In the genomic region with DNA sequence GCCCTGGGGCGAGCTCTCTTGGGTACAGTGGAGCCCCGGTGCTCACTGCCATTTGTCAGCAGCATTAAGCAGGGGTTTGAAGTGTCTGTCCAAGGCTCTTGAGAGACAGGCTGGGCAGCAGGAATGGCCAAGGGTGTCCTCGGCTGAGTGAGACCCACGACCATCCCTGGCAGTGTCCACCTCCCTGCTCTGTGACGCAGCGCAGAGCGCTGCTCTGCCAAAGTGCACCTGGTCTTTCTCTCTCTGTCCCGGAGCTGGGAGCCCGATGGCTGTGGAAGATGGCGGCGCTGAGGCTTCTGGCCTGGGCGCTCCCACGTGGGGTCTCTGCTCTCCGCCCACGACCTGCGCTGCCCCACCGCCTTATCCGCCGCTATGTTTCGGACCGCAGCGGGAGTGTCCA, we compare ENCODE assay signal across 11 mouse cellular contexts. TPM values are rescaled to one million over a fixed set of nuclear protein-coding genes. Genes with fewer than 3 reads are reported as not detected.
DNase-seq lines count a peak whose midpoint lies in the region; ATAC-seq and TF ChIP-seq lines count a peak whose summit lies in the region.
"Had no signal": no experiment of that assay in that cellular context is flagged by ENCODE, and none has a peak within 500 bp of the region (broad histone marks: within the 10 kb centered on the region; RNA-seq: fewer than 3 reads in every experiment).

A gene (plus strand): TSS at position 256 of the 400 bp plus-strand sequence.

- ATAC-seq in heart, embryonic 15.5 days (replicated peaks; ENCODE audit: insufficient number of reproducible peaks, insufficient read depth, low FRiP score, low read depth), result no peak
- peak; percentile 41; the same call in 1 of the 2 replicates for ATAC-seq in hindbrain, embryonic 12.5 days (ENCODE audit: low FRiP score)
- ATAC-seq in midbrain, embryonic 15.5 days (replicated peaks), result peak; percentile 47
- ATAC-seq: CD4-positive, CD25-positive, alpha-beta regulatory T cell, adult 4 months had no signal

- WGBS in heart, embryonic 15.5 days, result 6% methylated on average over 22 of the region's 22 CpGs
- WGBS in hindbrain, embryonic 12.5 days, result 14% methylated on average over 22 of the region's 22 CpGs
- 14% methylated on average over 22 of the region's 22 CpGs for WGBS in midbrain, embryonic 15.5 days

- no peak within 1 kb of the TSS for H3K27ac ChIP-seq in heart, embryonic 15.5 days
- no peak within 1 kb of the TSS for H3K27ac ChIP-seq in cortical plate, adult 2 months (ENCODE audit: insufficient read depth, low read length)
- H3K27ac ChIP-seq in hindbrain, embryonic 12.5 days, result no peak within 1 kb of the TSS
- no peak within 1 kb of the TSS for H3K27ac ChIP-seq in midbrain, embryonic 15.5 days

- TF ChIP-seq CTCF in cortical plate, adult 2 months (IDR thresholded peaks at IDR 0.05; ENCODE audit: extremely low read depth, insufficient read depth, low read length), result no peak

- H3K9me3 ChIP-seq in heart, embryonic 15.5 days (replicated peaks), result no peaks in the 10 kb centered on the region
- no peaks in the 10 kb centered on the region for H3K9me3 ChIP-seq in hindbrain, embryonic 12.5 days (replicated peaks)
- no peaks in the 10 kb centered on the region for H3K9me3 ChIP-seq in midbrain, embryonic 15.5 days

- DNase-seq in heart, postnatal 36 days, result no peak
- DNase-seq in adrenal gland, adult (ENCODE audit: inconsistent age in 2 of 2, low spot score in 1 of 2), result no peak
- no peak for DNase-seq in adrenal gland, postnatal 10 days
- DNase-seq in cerebellum, postnatal 36 days, result no peak
- DNase-seq: gastrocnemius, postnatal 10 days; thymus, postnatal 36 days had no signal

- H3K36me3 ChIP-seq in heart, embryonic 15.5 days, result no peaks in the 10 kb centered on the region
- no peaks in the 10 kb centered on the region for H3K36me3 ChIP-seq in hindbrain, embryonic 12.5 days
- H3K36me3 ChIP-seq in midbrain, embryonic 15.5 days (replicated peaks), result no peaks in the 10 kb centered on the region

- no peak within 1 kb of the TSS for H3K9ac ChIP-seq in heart, embryonic 15.5 days
- no peak within 1 kb of the TSS for H3K9ac ChIP-seq in hindbrain, embryonic 12.5 days
- H3K9ac ChIP-seq in midbrain, embryonic 15.5 days, result peak within 1 kb of the TSS; percentile 32; the same call in 1 of the 2 replicates

- peak within 1 kb of the TSS; percentile 66 for H3K4me2 ChIP-seq in heart, embryonic 15.5 days
- H3K4me2 ChIP-seq in hindbrain, embryonic 12.5 days (replicated peaks), result peak within 1 kb of the TSS; percentile 51
- H3K4me2 ChIP-seq in midbrain, embryonic 15.5 days, result peak within 1 kb of the TSS; percentile 58

- H3K4me1 ChIP-seq in heart, embryonic 15.5 days (replicated peaks), result peaks cover 4% of the 10 kb centered on the region; the same call in 1 of the 2 replicates
- H3K4me1 ChIP-seq in cortical plate, adult 2 months (ENCODE audit: control insufficient read depth, insufficient read depth, low read length), result no peaks in the 10 kb centered on the region
- H3K4me1 ChIP-seq in hindbrain, embryonic 12.5 days, result 0 out of 2 replicates have a peak, but pooled peaks cover 3% of the 10 kb centered on the region
- no peaks in the 10 kb centered on the region for H3K4me1 ChIP-seq in midbrain, embryonic 15.5 days

- peaks cover 26% of the 10 kb centered on the region for H3K27me3 ChIP-seq in heart, embryonic 15.5 days
- peaks cover 24% of the 10 kb centered on the region for H3K27me3 ChIP-seq in hindbrain, embryonic 12.5 days
- H3K27me3 ChIP-seq in midbrain, embryonic 15.5 days (replicated peaks), result 0 out of 2 replicates have a peak, but pooled peaks cover 4% of the 10 kb centered on the region

- peak within 1 kb of the TSS; percentile 41 for H3K4me3 ChIP-seq in heart, embryonic 15.5 days
- H3K4me3 ChIP-seq in cortical plate, adult 2 months (ENCODE audit: insufficient read depth, low read length), result peak within 1 kb of the TSS; percentile 38
- H3K4me3 ChIP-seq in hindbrain, embryonic 12.5 days, result peak within 1 kb of the TSS; percentile 29
- peak within 1 kb of the TSS; percentile 40 for H3K4me3 ChIP-seq in midbrain, embryonic 15.5 days

- intact Hi-C loops in heart, postnatal 36 days (cut with DNase I), result no loop called here

- no peak for TF ChIP-seq POLR2A in cortical plate, adult 2 months (IDR thresholded peaks at IDR 0.05; ENCODE audit: extremely low read depth, insufficient read depth, low read length)

RNA-seq across cellular contexts. Expression of the gene that starts here (rescaled TPM):
- polyA plus RNA-seq in heart, embryonic 15.5 days (2015; fragmentation: Nextera tagmentation; extraction: Ambion mirVana), result not detected in 2 replicates
- total RNA-seq in heart, postnatal 36 days (2021), result not detected
- 0.08 and 0.21 TPM in 2 replicates for polyA plus RNA-seq in cortical plate, adult 2 months (2012; rRNA removed)
- 0.48 TPM in 1 of 2 replicates, not detected in the other for polyA plus RNA-seq in hindbrain, embryonic 12.5 days (2016; fragmentation: Nextera tagmentation; extraction: Ambion mirVana)
- 0.25 and 0.66 TPM in 2 replicates for polyA plus RNA-seq in midbrain, embryonic 15.5 days (2015; fragmentation: Nextera tagmentation; extraction: Ambion mirVana)
- total RNA-seq in adrenal gland, postnatal 10 days (2021), result not detected
- total RNA-seq: gastrocnemius, postnatal 10 days had no signal
- polyA plus RNA-seq: CD4-positive, CD25-positive, alpha-beta regulatory T cell, adult 4 months had no signal

Comparison
In these comparisons a context has a peak if more than half of its experiments do, and no peak if none do; other contexts are left out.
1. Peak in ATAC-seq, H3K4me3 ChIP-seq and H3K4me2 ChIP-seq in hindbrain, embryonic 12.5 days; RNA of the gene not detected or under 1 TPM.
2. Peak in ATAC-seq, H3K4me3 ChIP-seq, H3K9ac ChIP-seq and H3K4me2 ChIP-seq in midbrain, embryonic 15.5 days; RNA of the gene not detected or under 1 TPM.